Mouse (Mus musculus) C2C12 (cell line): ENCODE results near the gene Gm9780. TPM values are rescaled to one million over a fixed set of nuclear protein-coding genes. Genes with fewer than 3 reads are reported as not detected.
"Not testable (repeated sequence)": the region's sequence is repeated elsewhere in the genome, so short reads cannot be mapped to it uniquely, and the experiment has no call there.

Source experiments
- H3K27me3 ChIP-seq: one replicate; pipeline ENCODE4 v1.6.1; 2011; ENCODE audit not compliant: control insufficient read depth, insufficient read depth, insufficient read length
- H3K36me3 ChIP-seq: one replicate; pipeline ENCODE4 v1.6.1; 2011; ENCODE audit not compliant: control insufficient read depth, insufficient read depth
- H3K4me3 ChIP-seq: one replicate; pipeline ENCODE4 v1.5.1; 2011; ENCODE audit warnings: mild to moderate bottlenecking, control low read depth; ENCODE audit not compliant: poor library complexity, insufficient read depth, severe bottlenecking
- H3K79me2 ChIP-seq: one replicate; pipeline ENCODE4 v1.6.1; 2011; ENCODE audit not compliant: control insufficient read depth, insufficient read depth
- H3K79me3 ChIP-seq: one replicate; pipeline ENCODE4 v1.6.1; 2011; ENCODE audit warnings: low read depth, control low read depth
- H3ac ChIP-seq: one replicate; pipeline ENCODE3; 2011; ENCODE audit warnings: low read depth; ENCODE audit not compliant: control insufficient read depth, insufficient read length
- long read RNA-seq, 2 experiments: library from polyadenylated mRNA; unstranded; transcript quantifications; one replicate each; pipeline ENCODE4 v2.0.0; 2019 to 2020
- polyA plus RNA-seq: library from polyadenylated mRNA; unstranded; fragments of >200 nt; fragmentation: generic; extraction: Trizol; gene quantifications from one replicate; pipeline ENCODE4 v1.2.1, GENCODE M21; 2012; ENCODE audit warnings: missing spikeins

Gene Gm9780
- polyA plus RNA-seq, result 0.96 TPM
- long read RNA-seq, experiment 1, partial matches to known transcripts, result 0 of 1 reads
- long read RNA-seq, experiment 1, other reads (novel, unspliced or antisense), result 0 of 1 reads
- long read RNA-seq, experiment 2, partial matches to known transcripts, result 0 of 1 reads
- long read RNA-seq, experiment 2, other reads (novel, unspliced or antisense), result 0 of 1 reads

GRCm38 (mm10) chr14:26042611-26043010 is at the start of gene Gm9780:
TSS of gene Gm9780 (minus strand) at chr14:26042711.
- H3K79me3 ChIP-seq, H3K36me3 ChIP-seq, H3K27me3 ChIP-seq, H3ac ChIP-seq, H3K4me3 ChIP-seq, H3K79me2 ChIP-seq: not testable (repeated sequence)

GRCm38 (mm10) chr14:26081997-26082396 is 39.5 kb upstream of the Gm9780 start, which contains the start of gene Cphx3:
TSS of gene Cphx3 (plus strand) at chr14:26082297.
- H3K4me3 ChIP-seq, H3K79me3 ChIP-seq, H3K79me2 ChIP-seq, H3K27me3 ChIP-seq, H3K36me3 ChIP-seq, H3ac ChIP-seq: not testable (repeated sequence)

DNA sequence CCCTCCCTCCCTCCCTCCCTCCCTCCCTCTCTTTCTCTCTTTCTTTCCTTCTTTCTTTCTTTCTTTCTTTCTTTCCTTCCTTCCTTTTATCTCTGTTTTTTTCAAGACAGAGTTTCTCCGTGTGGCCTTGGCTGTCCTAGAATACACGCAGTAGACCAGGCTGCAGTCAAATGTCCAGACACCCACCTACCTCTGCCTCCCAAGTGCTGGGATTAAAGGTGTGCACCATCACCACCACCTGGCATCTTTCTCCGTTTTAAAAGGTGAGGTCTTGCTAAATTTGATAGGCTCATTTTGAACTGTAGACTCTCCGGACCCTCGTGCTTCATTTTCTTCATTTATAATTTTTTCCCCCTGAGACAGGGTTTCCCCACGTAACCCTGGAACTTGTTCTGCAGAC is 38.7 kb upstream of the Gm9780 start, which contains the start of gene Cphx2:
TSS of gene Cphx2 (plus strand) at position 301 of the 400 bp plus-strand sequence.
- H3K79me2 ChIP-seq, H3K27me3 ChIP-seq, H3K79me3 ChIP-seq, H3K4me3 ChIP-seq, H3ac ChIP-seq, H3K36me3 ChIP-seq: not testable (repeated sequence)

- not testable (repeated sequence) for H3K79me3 ChIP-seq, H3K36me3 ChIP-seq, H3K4me3 ChIP-seq, H3ac ChIP-seq, H3K79me2 ChIP-seq, H3K27me3 ChIP-seq
Measured at GRCm38 (mm10) chr14:26076620-26077390, 34.3 kb upstream of the Gm9780 start.

DNA sequence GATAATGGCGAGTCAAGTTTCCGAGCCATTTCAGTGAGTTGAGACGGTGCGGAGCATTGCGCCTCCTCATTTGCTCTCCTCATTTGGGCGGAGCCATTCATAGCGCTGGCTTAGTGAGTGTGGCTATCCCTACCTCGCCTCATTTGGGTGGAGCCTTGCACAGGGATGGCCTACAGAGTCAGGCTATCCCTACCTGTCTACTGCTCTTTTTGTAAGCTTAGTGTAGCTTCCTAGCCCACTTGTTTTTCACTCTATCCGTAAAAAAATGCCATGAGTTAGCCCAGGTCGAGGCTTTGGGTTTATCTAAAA is 24.8 kb upstream of the Gm9780 start, which contains the start of gene Tmem254c:
TSS of gene Tmem254c (minus strand) at position 31 of the 309 bp plus-strand sequence.
- H3ac ChIP-seq, H3K36me3 ChIP-seq, H3K27me3 ChIP-seq, H3K4me3 ChIP-seq, H3K79me3 ChIP-seq, H3K79me2 ChIP-seq: not testable (repeated sequence)

GRCm38 (mm10) chr14:26066574-26067324 is 24.2 kb upstream of the Gm9780 start:
- not testable (repeated sequence) for H3ac ChIP-seq, H3K4me3 ChIP-seq, H3K36me3 ChIP-seq, H3K27me3 ChIP-seq, H3K79me2 ChIP-seq, H3K79me3 ChIP-seq

DNA sequence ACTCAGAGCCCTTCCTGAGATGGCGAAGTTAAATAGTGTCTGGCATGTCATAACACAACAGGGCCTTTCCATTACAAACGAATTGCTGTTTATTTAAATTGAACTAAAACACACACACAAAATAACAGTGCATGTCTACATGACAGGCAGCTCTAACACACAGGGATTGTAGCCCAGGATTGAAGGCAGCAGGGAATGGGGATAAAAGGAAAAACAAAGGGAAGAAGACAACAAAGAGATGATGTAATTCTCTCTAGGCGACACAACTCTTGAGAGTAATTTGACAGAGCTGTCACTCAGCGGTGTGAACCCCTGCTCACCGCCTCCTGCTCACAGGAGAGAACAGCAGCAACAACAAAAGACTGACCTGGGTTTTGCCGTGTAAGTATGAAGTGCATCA is 16.9 kb upstream of the Gm9780 start:
- not testable (repeated sequence) for H3ac ChIP-seq, H3K79me2 ChIP-seq, H3K79me3 ChIP-seq, H3K27me3 ChIP-seq, H3K4me3 ChIP-seq, H3K36me3 ChIP-seq

DNA sequence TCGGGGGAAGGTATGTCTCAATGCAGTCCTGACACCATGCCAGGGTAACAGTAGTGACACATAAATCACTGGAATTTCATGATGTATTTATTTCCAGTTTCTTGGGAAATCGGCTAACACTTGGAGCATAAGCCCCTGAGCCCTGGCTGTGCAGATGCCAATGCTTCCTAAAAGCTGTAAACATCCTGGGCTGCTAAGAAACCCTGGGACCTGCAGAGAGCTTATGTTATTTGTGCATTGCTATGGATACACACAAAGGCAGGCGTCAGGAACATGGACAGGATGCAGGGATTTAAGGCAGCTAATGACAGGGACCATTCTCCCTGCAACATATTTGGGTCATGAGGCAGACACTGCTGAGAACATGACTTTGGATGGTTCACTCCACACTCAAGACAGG is 15.7 kb upstream of the Gm9780 start:
- H3K79me3 ChIP-seq, H3K79me2 ChIP-seq, H3ac ChIP-seq, H3K4me3 ChIP-seq, H3K27me3 ChIP-seq, H3K36me3 ChIP-seq: not testable (repeated sequence)

GRCm38 (mm10) chr14:26048767-26049166 is 6.3 kb upstream of the Gm9780 start:
- H3K79me2 ChIP-seq, H3K36me3 ChIP-seq, H3K27me3 ChIP-seq, H3K4me3 ChIP-seq, H3K79me3 ChIP-seq, H3ac ChIP-seq: not testable (repeated sequence)

DNA sequence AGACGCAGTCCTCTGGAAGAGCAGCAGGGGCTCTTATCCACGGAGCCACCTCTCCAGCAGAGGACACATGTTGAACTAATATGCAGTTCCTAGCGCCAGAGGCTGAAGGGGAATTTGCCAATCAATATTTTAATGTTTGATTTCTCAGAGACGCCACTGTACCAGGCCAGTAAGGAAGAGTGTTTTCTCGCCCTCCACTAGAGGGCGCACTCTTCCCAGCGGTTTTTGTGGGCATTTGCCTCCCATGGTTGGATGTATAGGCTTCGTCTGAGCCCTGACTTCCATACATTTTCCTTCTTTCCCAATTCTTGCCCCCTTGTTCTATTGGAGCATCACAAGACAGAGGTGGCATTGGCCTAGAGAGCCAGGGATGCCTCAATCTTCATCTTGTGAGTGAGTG is 4.5 kb upstream of the Gm9780 start:
- not testable (repeated sequence) for H3K79me2 ChIP-seq, H3K4me3 ChIP-seq, H3K36me3 ChIP-seq, H3K79me3 ChIP-seq, H3ac ChIP-seq, H3K27me3 ChIP-seq

GRCm38 (mm10) chr14:26045007-26045406 is 2.5 kb upstream of the Gm9780 start:
- H3K27me3 ChIP-seq, H3K79me3 ChIP-seq, H3ac ChIP-seq, H3K79me2 ChIP-seq, H3K36me3 ChIP-seq, H3K4me3 ChIP-seq: not testable (repeated sequence)
